Mouse (Mus musculus): Measurements from ENCODE around the gene Trappc6a. TPM values are rescaled to one million over a fixed set of nuclear protein-coding genes. Genes with fewer than 3 reads are reported as not detected.

The Trappc6a gene
- polyA plus RNA-seq, 2 experiments = 58.0 to 79.8 TPM

GRCm38 (mm10) chr7:19467638-19468037 is 40.6 kb upstream of the Trappc6a start:
- H3K4me2 ChIP-seq (replicated peaks; ENCODE audit: low read depth, low read length, severe bottlenecking) = no peak overlapping the region
- H3K4me1 ChIP-seq (ENCODE audit: control insufficient read depth, insufficient read depth, low read length) = peaks cover 9% of the 10 kb centered on the region; the same call in 1 of the 2 replicates
- TF ChIP-seq POLR2A (IDR thresholded peaks at IDR 0.05; ENCODE audit: borderline replicate concordance, extremely low read depth, insufficient read depth, insufficient read length) = no peak
- DNase-seq (ENCODE audit: low spot score) (no peak), ATAC-seq (ENCODE audit: low FRiP score, low read depth) (no peak)
- H3K27ac ChIP-seq (replicated peaks; ENCODE audit: low read depth, low read length) = no peak overlapping the region
- H3K4me3 ChIP-seq (replicated peaks; ENCODE audit: low read length) = no peak overlapping the region
- H3K27me3 ChIP-seq (ENCODE audit: control insufficient read depth, insufficient read depth, low read length) = peaks cover 32% of the 10 kb centered on the region
- WGBS = 36% methylated on average over 6 of the region's 6 CpGs
- H3K36me3 ChIP-seq (ENCODE audit: control insufficient read depth, insufficient read depth, low read length) = no peaks in the 10 kb centered on the region
- H3K9me3 ChIP-seq (ENCODE audit: control insufficient read depth, low read length) = no peaks in the 10 kb centered on the region
- H3K9ac ChIP-seq (ENCODE audit: low read depth, low read length, severe bottlenecking) = no peak overlapping the region

- Histone ChIP-seq H3K4me1 (ENCODE audit: control insufficient read depth, insufficient read depth, low read length) (peaks cover 9% of the 10 kb centered on the region), H3K27me3 (ENCODE audit: control insufficient read depth, insufficient read depth, low read length) (peaks cover 32% of the 10 kb centered on the region), H3K4me3 (replicated peaks; ENCODE audit: low read length) (no peak overlapping the region), H3K27ac (replicated peaks; ENCODE audit: low read depth, low read length) (no peak overlapping the region), H3K36me3 (ENCODE audit: control insufficient read depth, insufficient read depth, low read length) (no peaks in the 10 kb centered on the region), H3K4me2 (replicated peaks; ENCODE audit: low read depth, low read length, severe bottlenecking) (no peak overlapping the region), H3K9me3 (ENCODE audit: control insufficient read depth, low read length) (no peaks in the 10 kb centered on the region), H3K9ac (ENCODE audit: low read depth, low read length, severe bottlenecking) (no peak overlapping the region)
- TF ChIP-seq POLR2A (IDR thresholded peaks at IDR 0.05; ENCODE audit: borderline replicate concordance, extremely low read depth, insufficient read depth, insufficient read length) = no peak
- 76% methylated on average over 12 of the region's 12 CpGs for WGBS
- ATAC-seq (ENCODE audit: low FRiP score, low read depth) (no peak), DNase-seq (ENCODE audit: low spot score) (no peak)
Observed at GRCm38 (mm10) chr7:19468279-19468678, 39.9 kb upstream of the Trappc6a start.

GRCm38 (mm10) chr7:19469404-19469803 is 38.8 kb upstream of the Trappc6a start:
- no peak overlapping the region for H3K4me2 ChIP-seq (replicated peaks; ENCODE audit: low read depth, low read length, severe bottlenecking)
- ATAC-seq (ENCODE audit: low FRiP score, low read depth) = no peak
- TF ChIP-seq POLR2A (IDR thresholded peaks at IDR 0.05; ENCODE audit: borderline replicate concordance, extremely low read depth, insufficient read depth, insufficient read length) = no peak
- H3K9ac ChIP-seq (ENCODE audit: low read depth, low read length, severe bottlenecking) = no peak overlapping the region
- peaks cover 9% of the 10 kb centered on the region for H3K4me1 ChIP-seq (ENCODE audit: control insufficient read depth, insufficient read depth, low read length)
- no peaks in the 10 kb centered on the region for H3K9me3 ChIP-seq (ENCODE audit: control insufficient read depth, low read length)
- WGBS = 28% methylated on average over 23 of the region's 23 CpGs
- no peak overlapping the region for H3K27ac ChIP-seq (replicated peaks; ENCODE audit: low read depth, low read length)
- no peak for DNase-seq (ENCODE audit: low spot score)
- H3K27me3 ChIP-seq (ENCODE audit: control insufficient read depth, insufficient read depth, low read length) = peaks cover 32% of the 10 kb centered on the region
- no peaks in the 10 kb centered on the region for H3K36me3 ChIP-seq (ENCODE audit: control insufficient read depth, insufficient read depth, low read length)
- H3K4me3 ChIP-seq (replicated peaks; ENCODE audit: low read length) = no peak overlapping the region

- 17% methylated on average over 14 of the region's 14 CpGs for WGBS
- ATAC-seq (ENCODE audit: low FRiP score, low read depth) (no peak), DNase-seq (ENCODE audit: low spot score) (no peak)
- Histone ChIP-seq H3K4me1 (ENCODE audit: control insufficient read depth, insufficient read depth, low read length) (peaks cover 3% of the 10 kb centered on the region; the same call in 1 of the 2 replicates), H3K4me2 (replicated peaks; ENCODE audit: low read depth, low read length, severe bottlenecking) (no peak overlapping the region), H3K36me3 (ENCODE audit: control insufficient read depth, insufficient read depth, low read length) (no peaks in the 10 kb centered on the region), H3K9me3 (ENCODE audit: control insufficient read depth, low read length) (no peaks in the 10 kb centered on the region), H3K4me3 (replicated peaks; ENCODE audit: low read length) (no peak overlapping the region), H3K9ac (ENCODE audit: low read depth, low read length, severe bottlenecking) (no peak overlapping the region), H3K27me3 (ENCODE audit: control insufficient read depth, insufficient read depth, low read length) (peaks cover 32% of the 10 kb centered on the region), H3K27ac (replicated peaks; ENCODE audit: low read depth, low read length) (no peak overlapping the region)
- TF ChIP-seq POLR2A (IDR thresholded peaks at IDR 0.05; ENCODE audit: borderline replicate concordance, extremely low read depth, insufficient read depth, insufficient read length) = no peak
Observed at GRCm38 (mm10) chr7:19470308-19470707, 37.9 kb upstream of the Trappc6a start.

GRCm38 (mm10) chr7:19472403-19472802 is 35.8 kb upstream of the Trappc6a start:
- Histone ChIP-seq H3K9me3 (ENCODE audit: control insufficient read depth, low read length) (no peaks in the 10 kb centered on the region), H3K27ac (replicated peaks; ENCODE audit: low read depth, low read length) (no peak overlapping the region), H3K4me1 (ENCODE audit: control insufficient read depth, insufficient read depth, low read length) (peaks cover 3% of the 10 kb centered on the region; the same call in 1 of the 2 replicates), H3K36me3 (ENCODE audit: control insufficient read depth, insufficient read depth, low read length) (no peaks in the 10 kb centered on the region), H3K27me3 (ENCODE audit: control insufficient read depth, insufficient read depth, low read length) (peaks cover 32% of the 10 kb centered on the region), H3K4me3 (replicated peaks; ENCODE audit: low read length) (no peak overlapping the region), H3K9ac (ENCODE audit: low read depth, low read length, severe bottlenecking) (no peak overlapping the region), H3K4me2 (replicated peaks; ENCODE audit: low read depth, low read length, severe bottlenecking) (no peak overlapping the region)
- TF ChIP-seq POLR2A (IDR thresholded peaks at IDR 0.05; ENCODE audit: borderline replicate concordance, extremely low read depth, insufficient read depth, insufficient read length) = no peak
- WGBS = 47% methylated on average over 4 of the region's 4 CpGs
- ATAC-seq (ENCODE audit: low FRiP score, low read depth) = no peak
- no peak for DNase-seq (ENCODE audit: low spot score)

All from limb, embryonic 14.5 days (tissue).